Mouse (Mus musculus) erythroblast, embryonic 14.5 days (primary cell): ENCODE measurements around the gene Cdc25a.

Experiments used
- GATA1 ChIP-seq: IDR thresholded peaks from 2 replicates; pipeline ENCODE4 v1.6.1; 2012; ENCODE audit warnings: low read length, inconsistent platforms, mixed read lengths
- TAL1 ChIP-seq: IDR thresholded peaks from 3 replicates; pipeline ENCODE4 v1.6.1; 2012; ENCODE audit warnings: low read length, inconsistent platforms, mixed read lengths

DNA sequence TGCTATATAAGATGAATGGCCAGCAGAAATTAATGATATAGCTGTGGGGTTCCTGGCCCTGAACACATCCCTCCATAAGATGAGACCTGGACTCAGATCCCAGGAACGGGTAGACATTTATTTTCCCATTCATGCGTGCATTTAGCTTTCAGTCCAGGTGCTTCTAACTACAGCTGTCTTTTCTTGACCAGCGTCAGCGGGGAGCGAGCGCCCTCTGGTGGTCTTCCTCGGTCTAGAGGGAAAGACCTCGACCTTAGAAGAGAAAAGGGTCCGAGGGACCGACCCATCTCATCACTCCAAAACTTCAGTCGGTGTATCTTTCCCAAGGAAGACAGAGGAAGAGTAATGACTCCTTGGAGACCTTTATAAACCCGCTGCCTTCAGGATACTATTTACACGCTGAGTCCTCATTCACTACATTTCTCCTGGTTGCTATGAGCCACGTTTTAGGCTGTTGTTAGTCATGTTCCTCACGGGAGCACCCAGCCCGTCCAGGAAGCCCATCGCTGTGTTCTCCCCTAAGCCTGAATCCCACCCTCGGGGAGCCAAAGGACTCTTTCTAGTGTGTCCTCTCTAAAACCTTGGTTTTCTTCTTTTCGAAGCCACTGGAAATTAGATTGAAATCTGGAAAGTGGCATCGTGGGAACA, 12.9 kb upstream of the Cdc25a start:
- no peak for TF ChIP-seq GATA1
- TF ChIP-seq TAL1, result no peak
